In genomic region chr9:110130896-110131524, GRCm38 (mm10) we compare ENCODE assay signal across 8 mouse cellular contexts. TPM values are rescaled to one million over a fixed set of nuclear protein-coding genes. Genes with fewer than 3 reads are reported as not detected.
DNase-seq lines count a peak whose midpoint lies in the region; ATAC-seq and TF ChIP-seq lines count a peak whose summit lies in the region.

No protein-coding gene starts in this region.

- peak overlapping the region; percentile 77 for H3K4me2 ChIP-seq in heart, embryonic 15.5 days
- H3K4me2 ChIP-seq in forebrain, embryonic 13.5 days: peak overlapping the region; percentile 67
- H3K4me2 ChIP-seq in liver, postnatal 0 days (ENCODE audit: low read depth, low read length): peak overlapping the region; percentile 99

- no peak for TF ChIP-seq EP300 in liver, postnatal 0 days (IDR thresholded peaks at IDR 0.05; ENCODE audit: low read depth)

- peak overlapping the region; percentile 91 for H3K27ac ChIP-seq in heart, embryonic 15.5 days
- peak overlapping the region; percentile 78 for H3K27ac ChIP-seq in forebrain, embryonic 13.5 days
- H3K27ac ChIP-seq in liver, postnatal 0 days (ENCODE audit: low read depth): peak overlapping the region; percentile 95

- DNase-seq in heart, adult 8-10 months (ENCODE audit: low spot score): no peak
- no peak for DNase-seq in G1E (ENCODE audit: low spot score)
- DNase-seq in liver, postnatal 0 days: no peak
- DNase-seq in B cell, adult 2 months: no peak
- DNase-seq in left cerebral cortex, adult 18-20 months (ENCODE audit: low spot score in 2 of 2): no peak
- DNase-seq in adrenal gland, postnatal 14 days: no peak

- peaks cover 17% of the 10 kb centered on the region for H3K4me1 ChIP-seq in heart, embryonic 15.5 days (replicated peaks)
- H3K4me1 ChIP-seq in G1E (ENCODE audit: insufficient read depth, low read depth, low read length): peaks cover 35% of the 10 kb centered on the region
- H3K4me1 ChIP-seq in forebrain, embryonic 13.5 days: peaks cover 40% of the 10 kb centered on the region
- H3K4me1 ChIP-seq in liver, postnatal 0 days (ENCODE audit: insufficient read depth): peaks cover 19% of the 10 kb centered on the region

- ATAC-seq in heart, embryonic 15.5 days (replicated peaks; ENCODE audit: insufficient number of reproducible peaks, insufficient read depth, low FRiP score, low read depth): no peak
- no peak for ATAC-seq in G1E (ENCODE audit: extremely low read depth, insufficient number of reproducible peaks, low FRiP score, poor library complexity, severe bottlenecking)
- ATAC-seq in forebrain, embryonic 13.5 days: no peak
- ATAC-seq in liver, postnatal 0 days: no peak

- WGBS in heart, embryonic 15.5 days: 22% methylated on average over 10 of the region's 10 CpGs
- 33% methylated on average over 10 of the region's 10 CpGs for WGBS in forebrain, embryonic 13.5 days
- WGBS in liver, postnatal 0 days (ENCODE audit: insufficient replicate concordance): 12% methylated on average over 10 of the region's 10 CpGs

- peak overlapping the region; percentile 93 for H3K4me3 ChIP-seq in heart, embryonic 15.5 days
- peak overlapping the region; percentile 80 for H3K4me3 ChIP-seq in G1E (ENCODE audit: low read depth, low read length)
- peak overlapping the region; percentile 95 for H3K4me3 ChIP-seq in forebrain, embryonic 13.5 days
- H3K4me3 ChIP-seq in liver, postnatal 0 days (ENCODE audit: low read depth, low read length): peak overlapping the region; percentile 87

- H3K27me3 ChIP-seq in heart, embryonic 15.5 days: no peaks in the 10 kb centered on the region
- H3K27me3 ChIP-seq in G1E (ENCODE audit: insufficient read depth, low read length): no peaks in the 10 kb centered on the region
- no peaks in the 10 kb centered on the region for H3K27me3 ChIP-seq in forebrain, embryonic 13.5 days
- no peaks in the 10 kb centered on the region for H3K27me3 ChIP-seq in liver, postnatal 0 days (ENCODE audit: insufficient read depth, low read length)

- H3K9me3 ChIP-seq in heart, embryonic 15.5 days (replicated peaks): no peaks in the 10 kb centered on the region
- H3K9me3 ChIP-seq in G1E (replicated peaks): no peaks in the 10 kb centered on the region
- H3K9me3 ChIP-seq in forebrain, embryonic 13.5 days (replicated peaks): no peaks in the 10 kb centered on the region
- H3K9me3 ChIP-seq in liver, postnatal 0 days (ENCODE audit: low read length): no peaks in the 10 kb centered on the region

- H3K36me3 ChIP-seq in heart, embryonic 15.5 days: peaks cover 2% of the 10 kb centered on the region; the same call in 1 of the 2 replicates
- H3K36me3 ChIP-seq in G1E (replicated peaks): peaks cover 24% of the 10 kb centered on the region
- peaks cover 19% of the 10 kb centered on the region for H3K36me3 ChIP-seq in forebrain, embryonic 13.5 days (ENCODE audit: poor library complexity, severe bottlenecking)
- no peaks in the 10 kb centered on the region; the same call in 1 of the 2 replicates for H3K36me3 ChIP-seq in liver, postnatal 0 days (replicated peaks; ENCODE audit: insufficient read depth, low read length)

- peak overlapping the region; percentile 61 for H3K9ac ChIP-seq in heart, embryonic 15.5 days
- H3K9ac ChIP-seq in forebrain, embryonic 13.5 days: peak overlapping the region; percentile 99
- H3K9ac ChIP-seq in liver, postnatal 0 days (replicated peaks): peak overlapping the region; percentile 84

- no peak for TF ChIP-seq CTCF in G1E (IDR thresholded peaks at IDR 0.05; ENCODE audit: low read depth, low read length)
- TF ChIP-seq CTCF in liver, postnatal 0 days (IDR thresholded peaks at IDR 0.05; ENCODE audit: low read depth): no peak

RNA-seq across cellular contexts. Expression of gene Dhx30, which starts 13.4 kb away (rescaled TPM):
- polyA plus RNA-seq in heart, embryonic 15.5 days (2015; fragmentation: Nextera tagmentation; extraction: Ambion mirVana): 83.5 and 92.4 TPM in 2 replicates
- 10 to 100 TPM; 56.4 to 62.2 (median 58.2) TPM for total RNA-seq in heart, adult 8-10 months (2022)
- total RNA-seq in G1E (2014; fragmentation: Nextera tagmentation): 61.6 and 64.5 TPM in 2 replicates
- 49.5 and 52.7 TPM in 2 replicates for total RNA-seq in G1E (2017)
- polyA plus RNA-seq in G1E (2012): 20.1 and 23.6 TPM in 2 replicates
- polyA plus RNA-seq in forebrain, embryonic 13.5 days (2015; fragmentation: Nextera tagmentation; extraction: Ambion mirVana): 206 and 217 TPM in 2 replicates
- polyA plus RNA-seq in liver, postnatal 0 days (2015; fragmentation: Nextera tagmentation; extraction: Ambion mirVana): 19.0 and 24.8 TPM in 2 replicates
- total RNA-seq in left cerebral cortex, adult 18-20 months (2021): 100 to 1,000 TPM; 168 to 171 TPM
- 82.6 and 95.2 TPM in 2 replicates for total RNA-seq in adrenal gland, postnatal 14 days (2021)

RNA-seq across cellular contexts. Expression of gene Smarcc1, which starts 13.5 kb away (rescaled TPM):
- 56.6 and 70.7 TPM in 2 replicates for polyA plus RNA-seq in heart, embryonic 15.5 days (2015; fragmentation: Nextera tagmentation; extraction: Ambion mirVana)
- total RNA-seq in heart, adult 8-10 months (2022): 10 to 100 TPM; 24.9 to 28.4 (median 26.8) TPM
- total RNA-seq in G1E (2014; fragmentation: Nextera tagmentation) (133 and 146 TPM in 2 replicates), G1E (2017) (41.7 and 51.1 TPM in 2 replicates)
- 72.8 and 94.5 TPM in 2 replicates for polyA plus RNA-seq in G1E (2012)
- 181 and 186 TPM in 2 replicates for polyA plus RNA-seq in forebrain, embryonic 13.5 days (2015; fragmentation: Nextera tagmentation; extraction: Ambion mirVana)
- polyA plus RNA-seq in liver, postnatal 0 days (2015; fragmentation: Nextera tagmentation; extraction: Ambion mirVana): 13.5 and 18.5 TPM in 2 replicates
- total RNA-seq in left cerebral cortex, adult 18-20 months (2021): 10 to 100 TPM; 69.0 to 72.1 TPM
- 55.9 and 57.0 TPM in 2 replicates for total RNA-seq in adrenal gland, postnatal 14 days (2021)
